Mouse (Mus musculus) A20 (cell line): ENCODE results near the gene Bcl2l1.
A peak's percentile ranks its signal among the peaks of the same experiment; 100 is the strongest.

Experiments used
- DNase-seq: peaks from one replicate; pipeline ENCODE4 v3.0.0-alpha.2; 2011; ENCODE audit warnings: low read depth, low spot score

Gene Bcl2l1

GRCm38 (mm10) chr2:152803081-152803480, 28.4 kb downstream of the Bcl2l1 start:
- DNase-seq = no peak

GRCm38 (mm10) chr2:152802303-152802702, 29.2 kb downstream of the Bcl2l1 start:
- no peak for DNase-seq

- DNase-seq = no peak
These were observed 30.8 kb downstream of the Bcl2l1 start for GRCm38 (mm10) chr2:152800762-152801113.

GRCm38 (mm10) chr2:152799954-152800761, 31.4 kb downstream of the Bcl2l1 start:
- no peak for DNase-seq

- DNase-seq = no peak
These were observed 33.9 kb downstream of the Bcl2l1 start for GRCm38 (mm10) chr2:152797589-152797988.

- DNase-seq = peak; percentile 83
These were observed 37.2 kb downstream of the Bcl2l1 start for GRCm38 (mm10) chr2:152794281-152794827.

GRCm38 (mm10) chr2:152793381-152793780, 38.1 kb downstream of the Bcl2l1 start:
- no peak for DNase-seq

- DNase-seq = no peak
These were observed 39.1 kb downstream of the Bcl2l1 start for GRCm38 (mm10) chr2:152792461-152792860.

- no peak for DNase-seq
These were observed 41.9 kb downstream of the Bcl2l1 start for GRCm38 (mm10) chr2:152789591-152789999.

- DNase-seq = no peak
These were observed 42.6 kb downstream of the Bcl2l1 start for GRCm38 (mm10) chr2:152788892-152789421.

GRCm38 (mm10) chr2:152787543-152787942, 44.0 kb downstream of the Bcl2l1 start:
- no peak for DNase-seq

GRCm38 (mm10) chr2:152787136-152787535, 44.4 kb downstream of the Bcl2l1 start:
- no peak for DNase-seq

- no peak for DNase-seq
These were observed 45.8 kb downstream of the Bcl2l1 start for GRCm38 (mm10) chr2:152785446-152786350.

GRCm38 (mm10) chr2:152784640-152785039, 46.9 kb downstream of the Bcl2l1 start:
- DNase-seq = no peak

GRCm38 (mm10) chr2:152783241-152783640, 48.3 kb downstream of the Bcl2l1 start:
- DNase-seq = no peak

- no peak for DNase-seq
These were observed 48.9 kb downstream of the Bcl2l1 start for GRCm38 (mm10) chr2:152782656-152783055.

- DNase-seq = no peak
These were observed 50.4 kb downstream of the Bcl2l1 start for GRCm38 (mm10) chr2:152781031-152781711.

- DNase-seq = no peak
These were observed 51.1 kb downstream of the Bcl2l1 start for GRCm38 (mm10) chr2:152780466-152780865.

GRCm38 (mm10) chr2:152777081-152777480, 54.4 kb downstream of the Bcl2l1 start:
- no peak for DNase-seq

- DNase-seq = no peak
These were observed 55.1 kb downstream of the Bcl2l1 start for GRCm38 (mm10) chr2:152776435-152776834.

GRCm38 (mm10) chr2:152776019-152776418, 55.5 kb downstream of the Bcl2l1 start:
- DNase-seq = no peak
